Mouse (Mus musculus): ENCODE measurements at regions not wholly inside any gene's neighbourhood (a gene's known extent, or its start where the extent isn't known, plus 50 kb on each side); places are given as distances from the start of the nearest gene placed in this dataset.

DNA sequence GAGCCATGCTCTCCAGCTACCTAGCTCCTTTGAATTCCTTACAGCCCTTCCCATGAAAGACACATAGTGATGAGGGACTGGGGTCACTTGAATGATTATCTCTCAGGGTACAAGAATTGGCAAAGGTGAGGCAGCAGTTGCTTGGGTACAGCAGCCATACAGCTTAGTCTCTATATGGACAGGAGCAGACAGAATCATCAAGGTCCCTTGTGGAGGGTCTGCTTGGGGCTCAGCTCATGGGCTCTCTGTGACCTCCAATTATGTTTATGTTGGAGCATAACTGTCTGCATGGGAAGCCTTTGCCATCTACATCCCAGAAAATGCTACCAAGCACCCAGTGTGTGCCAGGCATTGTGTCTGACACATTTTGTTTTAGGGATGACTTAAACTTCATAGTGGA, 118.4 kb upstream of the Lhcgr start:
- intact Hi-C loops (cut with DNase I), result no loop called here
- no peak for DNase-seq

GRCm38 (mm10) chr17:88901742-88902141, 110.0 kb upstream of the Lhcgr start:
- intact Hi-C loops (cut with DNase I), result no loop called here
- DNase-seq, result no peak

- no peak for DNase-seq
- intact Hi-C loops (cut with DNase I), result no loop called here
These were observed 109.1 kb upstream of the Lhcgr start for GRCm38 (mm10) chr17:88900904-88901303.

- DNase-seq, result no peak
- intact Hi-C loops (cut with DNase I), result no loop called here
These were observed 107.2 kb upstream of the Lhcgr start for GRCm38 (mm10) chr17:88898705-88899668.

- no peak for DNase-seq
- intact Hi-C loops (cut with DNase I), result no loop called here
These were observed 101.7 kb upstream of the Lhcgr start for GRCm38 (mm10) chr17:88893451-88893850.

DNA sequence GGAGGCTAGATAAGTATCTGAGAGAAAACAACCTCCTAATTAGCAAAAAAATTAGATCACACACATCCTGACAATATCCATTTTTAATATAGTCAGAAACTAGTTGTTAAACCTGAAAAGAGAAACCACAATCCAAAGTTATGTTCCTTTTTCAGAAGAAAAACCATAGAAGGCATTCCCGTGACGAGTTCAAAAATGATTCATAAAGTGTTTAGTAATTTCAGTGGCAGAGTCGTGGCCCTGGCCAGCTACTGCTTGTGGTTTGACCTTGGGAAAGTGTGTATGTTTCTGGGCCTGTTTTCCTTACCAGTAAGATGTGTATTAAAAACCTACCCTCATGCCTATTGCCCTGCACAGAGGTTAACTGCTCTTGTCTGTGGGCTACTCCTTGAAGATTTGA, 93.7 kb upstream of the Lhcgr start:
- DNase-seq, result no peak
- intact Hi-C loops (cut with DNase I), result no loop called here

GRCm38 (mm10) chr17:88879736-88880135, 87.9 kb upstream of the Lhcgr start:
- no peak for DNase-seq
- intact Hi-C loops (cut with DNase I), result no loop called here

GRCm38 (mm10) chr17:88870342-88870985, 78.7 kb upstream of the Lhcgr start:
- intact Hi-C loops (cut with DNase I), result no loop called here
- DNase-seq, result no peak

DNA sequence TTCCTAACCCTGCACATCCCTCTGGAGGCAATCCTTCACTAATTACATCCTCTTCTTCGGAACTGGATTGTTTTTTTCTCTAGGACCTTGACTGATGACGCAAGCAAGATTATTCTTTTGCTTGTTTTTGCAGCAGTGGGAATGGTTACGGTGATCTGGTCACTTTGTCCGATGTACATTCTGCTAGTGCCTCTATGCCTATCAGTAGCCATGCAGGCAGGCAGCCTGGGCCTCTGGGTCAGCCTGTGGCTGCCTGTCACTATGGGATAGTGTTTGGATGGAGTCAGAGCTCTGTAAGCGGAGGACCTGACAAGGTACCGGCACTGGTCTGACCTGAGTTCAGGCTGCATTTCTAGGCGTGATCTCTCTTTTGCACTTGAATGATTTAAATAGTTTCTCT, 72.8 kb upstream of the Lhcgr start:
- intact Hi-C loops (cut with DNase I), result no loop called here

DNA sequence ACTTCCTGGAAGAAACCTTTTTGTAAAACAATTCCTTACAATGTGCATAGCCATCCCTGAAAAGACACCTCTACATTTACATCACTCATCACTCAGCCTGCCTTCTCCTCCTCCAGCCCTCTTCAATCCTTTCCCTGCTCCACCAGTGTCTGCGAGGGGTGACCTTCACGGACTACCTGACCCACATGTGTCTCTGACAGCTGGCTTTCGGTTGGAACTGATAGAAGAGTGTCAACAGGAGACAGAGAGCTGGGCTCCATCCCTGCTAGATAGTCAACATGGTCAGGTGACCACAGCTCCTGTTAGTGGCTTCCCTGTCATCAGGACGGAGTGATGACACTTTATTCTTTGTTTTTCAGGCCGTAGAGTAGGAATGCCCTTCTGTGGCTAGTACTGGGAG, 72.4 kb upstream of the Lhcgr start:
- no peak for DNase-seq
- intact Hi-C loops (cut with DNase I), result no loop called here

More for the DNA sequence above, 72.8 kb upstream of the Lhcgr start:
- DNase-seq, result no peak

DNA sequence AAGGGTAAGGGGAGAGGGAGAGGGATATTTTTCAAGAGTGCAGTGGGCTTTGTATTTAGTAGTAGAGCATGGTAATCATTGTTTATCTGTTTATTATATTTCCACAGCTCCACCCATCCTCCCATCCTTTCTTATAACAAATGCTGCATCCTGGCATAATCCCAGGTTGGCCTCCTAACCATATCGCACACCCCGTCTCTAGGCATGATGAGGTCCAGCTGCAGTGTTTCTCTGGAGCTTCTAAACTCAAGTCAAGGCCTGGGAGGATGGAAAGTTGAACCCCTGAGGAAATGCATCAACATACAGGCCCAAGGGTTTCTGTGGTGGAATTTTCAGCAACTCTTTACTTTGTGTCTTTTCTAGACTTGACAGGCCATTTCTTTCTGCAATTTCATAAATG, 69.3 kb upstream of the Lhcgr start:
- no peak for DNase-seq
- intact Hi-C loops (cut with DNase I), result no loop called here

- DNase-seq, result no peak
- intact Hi-C loops (cut with DNase I), result no loop called here
These were observed 68.8 kb upstream of the Lhcgr start for GRCm38 (mm10) chr17:88860576-88860975.

GRCm38 (mm10) chr17:88858666-88859065, 66.9 kb upstream of the Lhcgr start:
- peak; percentile 60 to 67 for DNase-seq
- intact Hi-C loops (cut with DNase I), result no loop called here

DNA sequence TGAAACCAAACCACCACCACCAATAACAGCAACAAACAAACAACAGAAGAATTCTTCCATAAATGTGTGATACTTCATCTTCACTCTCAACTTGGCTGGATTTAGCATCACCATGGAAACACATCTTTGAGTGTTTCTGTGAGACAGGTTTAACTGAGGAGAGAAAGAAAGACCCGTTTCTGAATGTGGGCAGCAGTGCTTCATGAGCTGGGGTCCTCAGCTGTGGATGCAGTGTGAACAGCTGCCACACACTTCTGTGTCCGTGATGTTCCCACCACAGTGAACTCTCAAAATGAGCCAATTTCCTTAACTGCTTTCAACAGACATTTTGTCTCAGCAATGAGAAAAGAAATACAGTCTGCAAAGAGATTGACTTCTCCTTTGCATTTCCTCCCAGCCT, 55.5 kb upstream of the Lhcgr start:
- no peak for DNase-seq
- intact Hi-C loops (cut with DNase I), result no loop called here

- intact Hi-C loops (cut with DNase I), result no loop called here
- DNase-seq, result no peak
These were observed 53.5 kb upstream of the Lhcgr start for GRCm38 (mm10) chr17:88845278-88845677.

All from heart, postnatal 10 days (tissue).